Mouse (Mus musculus) forebrain, embryonic 15.5 days (tissue): ENCODE results near the gene Cenpc1. TPM values are rescaled to one million over a fixed set of nuclear protein-coding genes. Genes with fewer than 3 reads are reported as not detected.

Source experiments
- ATAC-seq: fragments of 200-750 bp; cut with Nextera tagmentation; replicated peaks from 2 replicates; pipeline ENCODE4 v1.8.0; 2017; ENCODE audit warnings: mild to moderate bottlenecking, moderate TSS enrichment, moderate library complexity
- H3K27ac ChIP-seq: fragments of 300-500 bp; sonication (generic); replicated peaks from 2 replicates; pipeline ENCODE4 v1.5.1; 2015; ENCODE audit warnings: mild to moderate bottlenecking, inconsistent platforms
- H3K27me3 ChIP-seq: fragments of 300-500 bp; sonication (generic); 2 replicates; pipeline ENCODE4 v1.6.1; 2015; ENCODE audit warnings: inconsistent platforms
- H3K36me3 ChIP-seq: fragments of 300-500 bp; sonication (generic); 2 replicates; pipeline ENCODE4 v1.6.1; 2015; ENCODE audit warnings: mild to moderate bottlenecking, inconsistent platforms
- H3K4me1 ChIP-seq: fragments of 300-500 bp; sonication (generic); 2 replicates; pipeline ENCODE4 v1.6.1; 2015; ENCODE audit warnings: inconsistent platforms
- H3K4me2 ChIP-seq: fragments of 300-500 bp; sonication (generic); replicated peaks from 2 replicates; pipeline ENCODE4 v1.6.1; 2015; ENCODE audit warnings: mild to moderate bottlenecking, inconsistent platforms
- H3K4me3 ChIP-seq: fragments of 300-500 bp; sonication (generic); 2 replicates; pipeline ENCODE4 v1.5.1; 2015; ENCODE audit warnings: mild to moderate bottlenecking, inconsistent platforms
- H3K9ac ChIP-seq: fragments of 300-500 bp; sonication (generic); replicated peaks from 2 replicates; pipeline ENCODE4 v1.6.1; 2015; ENCODE audit warnings: mild to moderate bottlenecking, inconsistent platforms
- H3K9me3 ChIP-seq: fragments of 300-500 bp; sonication (generic); 2 replicates; pipeline ENCODE4 v1.6.1; 2016; ENCODE audit warnings: inconsistent platforms
- WGBS: fragments of 180-500 bp; shearing (Covaris S2); methylation state at CpG from one replicate; pipeline ENCODE4 v1.1.7; 2015; ENCODE audit warnings: mixed read lengths; 5-methylcytosine and 5-hydroxymethylcytosine counted together
- polyA plus RNA-seq: library from polyadenylated mRNA; unstranded; fragments of >200 nt; fragmentation: Nextera tagmentation; extraction: Ambion mirVana; gene quantifications from 2 replicates; pipeline ENCODE4 v1.2.1, GENCODE M21; 2015

Cenpc1 gene
- 44.7 and 46.8 TPM in 2 replicates for polyA plus RNA-seq

- Histone ChIP-seq H3K27me3 (no peaks in the 10 kb centered on the region), H3K4me3 (peak within 1 kb of the TSS; percentile 92), H3K9ac (peak within 1 kb of the TSS; percentile 75), H3K4me1 (peaks cover 16% of the 10 kb centered on the region), H3K27ac (peak within 1 kb of the TSS; percentile 92), H3K9me3 (no peaks in the 10 kb centered on the region), H3K36me3 (no peaks in the 10 kb centered on the region), H3K4me2 (peak within 1 kb of the TSS; percentile 53)
- under 1% methylated on average over 60 of the region's 60 CpGs for WGBS
- ATAC-seq, result peak; percentile 95
These were observed at the start of gene Cenpc1 for GRCm38 (mm10) chr5:86065101-86065875. TSS of gene Cenpc1 (minus strand) at chr5:86065583.

- Histone ChIP-seq H3K27ac (no peak overlapping the region), H3K27me3 (no peaks in the 10 kb centered on the region), H3K4me1 (no peaks in the 10 kb centered on the region), H3K9ac (no peak overlapping the region), H3K36me3 (peaks cover 26% of the 10 kb centered on the region), H3K4me3 (no peak overlapping the region), H3K4me2 (no peak overlapping the region), H3K9me3 (no peaks in the 10 kb centered on the region)
- 82% methylated on average over 1 of the region's 1 CpGs for WGBS
- no peak for ATAC-seq
These were observed 48.6 kb upstream of the Cenpc1 start for GRCm38 (mm10) chr5:86113997-86114396.

GRCm38 (mm10) chr5:86113037-86113436 is 47.7 kb upstream of the Cenpc1 start:
- Histone ChIP-seq H3K4me3 (no peak overlapping the region), H3K27me3 (no peaks in the 10 kb centered on the region), H3K4me2 (no peak overlapping the region), H3K9me3 (no peaks in the 10 kb centered on the region), H3K36me3 (peaks cover 19% of the 10 kb centered on the region), H3K9ac (no peak overlapping the region), H3K4me1 (no peaks in the 10 kb centered on the region), H3K27ac (no peak overlapping the region)
- 93% methylated on average over 2 of the region's 2 CpGs for WGBS
- ATAC-seq, result no peak

DNA sequence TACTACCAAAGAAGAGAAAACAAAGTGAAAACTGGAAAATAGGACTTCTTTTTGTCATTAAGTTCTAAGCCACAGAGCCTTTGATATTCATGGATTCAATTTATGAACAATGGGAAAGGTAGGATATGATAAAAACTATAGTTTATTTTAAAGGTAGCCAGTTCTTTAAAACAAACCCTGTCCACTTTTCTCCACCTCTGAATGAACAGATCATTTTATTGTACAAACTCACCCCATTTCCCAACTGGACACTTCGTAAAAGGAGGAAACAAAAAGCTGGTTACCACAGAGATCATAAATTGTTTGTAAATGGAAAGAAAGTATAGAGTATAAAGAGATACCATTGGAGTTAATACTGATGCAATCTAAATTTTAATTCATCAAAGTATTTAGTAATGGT is 45.7 kb upstream of the Cenpc1 start:
- Histone ChIP-seq H3K4me1 (no peaks in the 10 kb centered on the region), H3K27ac (no peak overlapping the region), H3K9ac (no peak overlapping the region), H3K4me2 (no peak overlapping the region), H3K9me3 (no peaks in the 10 kb centered on the region), H3K27me3 (no peaks in the 10 kb centered on the region), H3K4me3 (no peak overlapping the region), H3K36me3 (peaks cover 26% of the 10 kb centered on the region)
- ATAC-seq, result no peak
- 91% methylated on average over 1 of the region's 1 CpGs for WGBS

DNA sequence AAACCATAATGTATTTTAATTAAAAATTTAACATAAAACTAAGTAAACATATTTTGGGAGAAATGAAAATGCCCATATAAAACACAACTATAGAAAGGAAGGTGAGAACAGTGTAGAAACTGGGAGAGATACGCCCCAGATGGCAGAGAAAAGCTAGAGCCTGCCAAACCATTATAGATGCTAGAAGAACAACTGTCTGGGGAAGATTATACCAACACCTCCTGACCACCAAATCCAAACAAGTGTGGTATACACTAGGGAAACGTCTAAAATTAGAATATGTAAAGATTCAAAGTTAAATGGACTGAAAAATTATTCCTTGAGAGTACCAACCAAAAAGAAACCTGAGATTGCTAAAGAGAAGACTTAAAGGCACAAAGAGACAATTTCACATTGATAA is 41.2 kb upstream of the Cenpc1 start:
- H3K4me1 ChIP-seq, result no peaks in the 10 kb centered on the region
- 66% methylated on average over 2 of the region's 2 CpGs for WGBS
- H3K36me3 ChIP-seq, result peaks cover 18% of the 10 kb centered on the region
- ATAC-seq, result no peak
- no peak overlapping the region for H3K9ac ChIP-seq
- H3K9me3 ChIP-seq, result no peaks in the 10 kb centered on the region
- H3K27ac ChIP-seq, result no peak overlapping the region
- no peak overlapping the region for H3K4me3 ChIP-seq
- H3K27me3 ChIP-seq, result no peaks in the 10 kb centered on the region
- no peak overlapping the region for H3K4me2 ChIP-seq

- peaks cover 6% of the 10 kb centered on the region for H3K36me3 ChIP-seq
- no peak overlapping the region for H3K27ac ChIP-seq
- H3K27me3 ChIP-seq, result no peaks in the 10 kb centered on the region
- H3K4me2 ChIP-seq, result no peak overlapping the region
- WGBS, result 100% methylated on average over 2 of the region's 2 CpGs
- no peak overlapping the region for H3K9ac ChIP-seq
- ATAC-seq, result peak; percentile 48; the same call in 1 of the 2 replicates
- no peak overlapping the region for H3K4me3 ChIP-seq
- H3K9me3 ChIP-seq, result no peaks in the 10 kb centered on the region
- no peaks in the 10 kb centered on the region for H3K4me1 ChIP-seq
These were observed 36.8 kb upstream of the Cenpc1 start for GRCm38 (mm10) chr5:86102176-86102575.

DNA sequence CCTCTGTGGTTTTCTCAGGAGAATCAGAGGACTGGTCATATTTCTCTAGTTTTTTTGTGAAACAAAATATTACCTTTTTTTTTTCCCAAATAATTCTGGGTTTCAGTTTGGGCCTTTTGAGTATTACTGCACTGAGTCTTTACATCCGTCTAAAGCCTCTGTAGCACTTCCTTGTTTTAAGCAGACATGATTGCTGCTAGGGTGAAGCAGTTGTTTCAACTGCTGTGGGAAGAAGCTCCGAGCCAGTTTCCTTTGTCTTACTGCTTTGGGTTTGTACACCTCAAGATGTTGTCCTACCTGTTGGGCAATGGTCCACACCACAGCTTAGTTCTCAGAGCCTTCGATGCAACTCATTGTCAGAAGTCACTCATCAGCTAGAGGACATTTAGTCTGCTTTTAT is 35.2 kb upstream of the Cenpc1 start:
- ATAC-seq, result no peak
- Histone ChIP-seq H3K27ac (no peak overlapping the region), H3K36me3 (no peaks in the 10 kb centered on the region), H3K9ac (no peak overlapping the region), H3K4me2 (no peak overlapping the region), H3K27me3 (no peaks in the 10 kb centered on the region), H3K4me1 (no peaks in the 10 kb centered on the region), H3K4me3 (no peak overlapping the region), H3K9me3 (no peaks in the 10 kb centered on the region)
- 88% methylated on average over 3 of the region's 3 CpGs for WGBS

DNA sequence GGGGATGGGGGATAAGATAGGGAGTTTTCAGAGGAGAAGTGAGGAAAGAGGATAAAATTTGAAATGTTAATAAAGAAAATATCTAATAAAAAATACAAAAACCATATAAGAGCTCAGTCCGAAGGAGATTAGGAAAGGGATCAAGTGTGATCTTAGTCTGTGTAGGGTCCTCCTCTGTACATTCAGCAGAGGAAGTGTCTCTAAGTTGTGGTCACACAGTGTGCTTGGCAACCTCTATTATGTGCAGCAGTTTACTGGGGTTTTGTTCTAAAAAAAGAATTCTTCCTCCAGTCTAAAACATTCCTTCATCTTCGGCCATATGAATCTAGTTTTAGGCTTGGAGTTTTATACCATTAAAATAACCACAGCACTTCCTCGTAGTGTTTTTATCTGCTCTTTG is 33.6 kb upstream of the Cenpc1 start:
- no peak overlapping the region for H3K4me2 ChIP-seq
- no peak overlapping the region for H3K4me3 ChIP-seq
- H3K27ac ChIP-seq, result no peak overlapping the region
- no peaks in the 10 kb centered on the region for H3K36me3 ChIP-seq
- H3K9ac ChIP-seq, result no peak overlapping the region
- H3K4me1 ChIP-seq, result no peaks in the 10 kb centered on the region
- H3K27me3 ChIP-seq, result no peaks in the 10 kb centered on the region
- WGBS, result 85% methylated on average over 3 of the region's 3 CpGs
- no peak for ATAC-seq
- no peaks in the 10 kb centered on the region for H3K9me3 ChIP-seq

DNA sequence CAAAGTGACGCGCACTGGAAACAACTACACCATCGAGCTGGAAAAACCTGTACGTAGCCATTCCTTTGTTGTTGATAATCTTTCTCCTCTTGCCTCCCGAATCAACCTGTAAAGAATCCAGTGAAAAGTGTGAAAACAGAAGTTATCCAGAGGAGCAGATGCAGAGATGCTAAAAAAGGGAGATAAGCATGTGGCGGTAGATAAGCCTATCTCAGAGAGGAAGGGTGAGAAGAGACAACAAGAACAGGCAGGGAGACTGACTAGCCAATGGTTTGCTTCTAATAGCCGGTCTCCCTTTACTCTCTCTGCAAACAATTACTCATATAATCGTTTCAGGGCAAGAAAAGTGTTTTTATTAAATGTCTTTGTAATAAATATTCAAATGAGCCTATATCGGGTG is 29.4 kb upstream of the Cenpc1 start:
- no peaks in the 10 kb centered on the region for H3K27me3 ChIP-seq
- no peaks in the 10 kb centered on the region for H3K4me1 ChIP-seq
- no peaks in the 10 kb centered on the region for H3K36me3 ChIP-seq
- H3K9me3 ChIP-seq, result no peaks in the 10 kb centered on the region
- no peak overlapping the region for H3K4me3 ChIP-seq
- no peak overlapping the region for H3K4me2 ChIP-seq
- WGBS, result 88% methylated on average over 9 of the region's 9 CpGs
- ATAC-seq, result no peak
- H3K9ac ChIP-seq, result no peak overlapping the region
- H3K27ac ChIP-seq, result no peak overlapping the region

- H3K27ac ChIP-seq, result no peak overlapping the region
- H3K4me1 ChIP-seq, result no peaks in the 10 kb centered on the region
- H3K9me3 ChIP-seq, result no peaks in the 10 kb centered on the region
- no peak overlapping the region for H3K9ac ChIP-seq
- no peak overlapping the region for H3K4me3 ChIP-seq
- H3K4me2 ChIP-seq, result no peak overlapping the region
- H3K27me3 ChIP-seq, result no peaks in the 10 kb centered on the region
- no peaks in the 10 kb centered on the region for H3K36me3 ChIP-seq
- WGBS, result 84% methylated on average over 6 of the region's 6 CpGs
- ATAC-seq, result no peak
These were observed 21.4 kb upstream of the Cenpc1 start for GRCm38 (mm10) chr5:86086751-86087150.

- Histone ChIP-seq H3K4me2 (no peak overlapping the region), H3K4me1 (no peaks in the 10 kb centered on the region), H3K9me3 (no peaks in the 10 kb centered on the region), H3K27ac (no peak overlapping the region), H3K27me3 (no peaks in the 10 kb centered on the region), H3K4me3 (no peak overlapping the region), H3K36me3 (no peaks in the 10 kb centered on the region), H3K9ac (no peak overlapping the region)
- ATAC-seq, result no peak
- WGBS, result 85% methylated on average over 7 of the region's 7 CpGs
These were observed 19.6 kb upstream of the Cenpc1 start for GRCm38 (mm10) chr5:86084979-86085378.

GRCm38 (mm10) chr5:86083987-86084386 is 18.6 kb upstream of the Cenpc1 start:
- WGBS, result 85% methylated on average over 6 of the region's 6 CpGs
- no peaks in the 10 kb centered on the region for H3K4me1 ChIP-seq
- no peaks in the 10 kb centered on the region for H3K36me3 ChIP-seq
- H3K27me3 ChIP-seq, result no peaks in the 10 kb centered on the region
- no peak overlapping the region for H3K4me3 ChIP-seq
- no peak overlapping the region for H3K27ac ChIP-seq
- H3K4me2 ChIP-seq, result no peak overlapping the region
- no peak overlapping the region for H3K9ac ChIP-seq
- ATAC-seq, result no peak
- H3K9me3 ChIP-seq, result no peaks in the 10 kb centered on the region
